Mouse (Mus musculus): ENCODE results near the gene Tmem243. TPM values are rescaled to one million over a fixed set of nuclear protein-coding genes. Genes with fewer than 3 reads are reported as not detected.

The Tmem243 gene
- total RNA-seq (2021) = 10 to 100 TPM; 11.5 to 13.0 TPM
- long read RNA-seq, experiment 1, full-length matches to known transcripts = 13 of 33 reads
- long read RNA-seq, experiment 1, partial matches to known transcripts = 11 of 33 reads
- long read RNA-seq, experiment 1, other reads (novel, unspliced or antisense) = 9 of 33 reads
- long read RNA-seq, experiment 2, full-length matches to known transcripts = 24 of 34 reads
- long read RNA-seq, experiment 2, partial matches to known transcripts = 7 of 34 reads
- long read RNA-seq, experiment 2, other reads (novel, unspliced or antisense) = 3 of 34 reads

GRCm38 (mm10) chr5:9100207-9100848 lies at the start of gene Tmem243:
Gene Tmem243, plus strand, starts transcription at chr5:9100668.
- DNase-seq (ENCODE audit: low spot score in 2 of 2) = peak; percentile 84 to 89

GRCm38 (mm10) chr5:9056020-9056660 lies 44.3 kb upstream of the Tmem243 start:
- DNase-seq (ENCODE audit: low spot score in 2 of 2) = peak; percentile 66 to 81

- no peak for DNase-seq (ENCODE audit: low spot score in 2 of 2)
These were observed 43.1 kb upstream of the Tmem243 start for GRCm38 (mm10) chr5:9057277-9057879.

- no peak for DNase-seq (ENCODE audit: low spot score in 2 of 2)
These were observed 41.0 kb upstream of the Tmem243 start for GRCm38 (mm10) chr5:9059303-9060023.

- DNase-seq (ENCODE audit: low spot score in 2 of 2) = no peak
These were observed 40.2 kb upstream of the Tmem243 start for GRCm38 (mm10) chr5:9060228-9060627.

- DNase-seq (ENCODE audit: low spot score in 2 of 2) = no peak
These were observed 36.3 kb upstream of the Tmem243 start for GRCm38 (mm10) chr5:9064217-9064616.

- peak; percentile 29 to 43 for DNase-seq (ENCODE audit: low spot score in 2 of 2)
These were observed 31.6 kb upstream of the Tmem243 start for GRCm38 (mm10) chr5:9068886-9069285.

GRCm38 (mm10) chr5:9069599-9070209 lies 30.8 kb upstream of the Tmem243 start:
- DNase-seq (ENCODE audit: low spot score in 2 of 2) = no peak

GRCm38 (mm10) chr5:9071360-9071759 lies 29.1 kb upstream of the Tmem243 start:
- DNase-seq (ENCODE audit: low spot score in 2 of 2) = no peak

GRCm38 (mm10) chr5:9073177-9073854 lies 27.2 kb upstream of the Tmem243 start:
- DNase-seq (ENCODE audit: low spot score in 2 of 2) = no peak

GRCm38 (mm10) chr5:9079773-9080501 lies 20.5 kb upstream of the Tmem243 start:
- no peak for DNase-seq (ENCODE audit: low spot score in 2 of 2)

GRCm38 (mm10) chr5:9086924-9087719 lies 13.3 kb upstream of the Tmem243 start:
- no peak for DNase-seq (ENCODE audit: low spot score in 2 of 2)

GRCm38 (mm10) chr5:9090493-9091106 lies 9.9 kb upstream of the Tmem243 start:
- no peak for DNase-seq (ENCODE audit: low spot score in 2 of 2)

GRCm38 (mm10) chr5:9092716-9093115 lies 7.8 kb upstream of the Tmem243 start:
- no peak for DNase-seq (ENCODE audit: low spot score in 2 of 2)

GRCm38 (mm10) chr5:9093490-9093889 lies 7.0 kb upstream of the Tmem243 start:
- DNase-seq (ENCODE audit: low spot score in 2 of 2) = no peak

- DNase-seq (ENCODE audit: low spot score in 2 of 2) = peak in 1 of 2 experiments; percentile 27
These were observed 657 bp downstream of the Tmem243 start for GRCm38 (mm10) chr5:9100849-9101801.

GRCm38 (mm10) chr5:9102696-9103095 lies 2.2 kb downstream of the Tmem243 start:
- no peak for DNase-seq (ENCODE audit: low spot score in 2 of 2)

All from left cerebral cortex, adult 18-20 months (tissue).